Mouse (Mus musculus) G1E (cell line): ENCODE results near the gene Grik3.

ENCODE experiments used
- CTCF ChIP-seq: IDR thresholded peaks from 2 replicates; pipeline ENCODE4 v1.5.1; 2012; ENCODE audit warnings: low read depth, low read length, inconsistent platforms, mixed read lengths
- TAL1 ChIP-seq: conservative IDR thresholded peaks from 2 replicates; pipeline ENCODE4 v1.6.1; 2012; ENCODE audit warnings: low read depth, low read length, inconsistent platforms, mixed read lengths

- no peak for TF ChIP-seq CTCF
- no peak for TF ChIP-seq TAL1
These were observed 127.4 kb downstream of the Grik3 start for GRCm38 (mm10) chr4:125617851-125618250.
